Mouse (Mus musculus) inflammation-experienced regulatory T-cells, adult 6 months (primary cell): ENCODE data around the gene Msrb1. TPM values are rescaled to one million over a fixed set of nuclear protein-coding genes. Genes with fewer than 3 reads are reported as not detected.
"Not testable (repeated sequence)": the region's sequence is repeated elsewhere in the genome, so short reads cannot be mapped to it uniquely, and the experiment has no call there.

ENCODE experiments used
- ATAC-seq: one replicate; pipeline ENCODE4 v1.8.0; 2017
- polyA plus RNA-seq, 3 experiments: library from polyadenylated mRNA; unstranded; fragments of 100-300 nt; shearing (Covaris generic); gene quantifications; one replicate each; pipeline ENCODE4 v1.2.1; 2017

Gene Msrb1
- polyA plus RNA-seq, 3 experiments from 2014 or later = 27.2 to 34.4 (median 28.6) TPM

- peak; percentile 84 for ATAC-seq
These were observed 16.8 kb upstream of the Msrb1 start for GRCm38 (mm10) chr17:24719494-24720222.

- not testable (repeated sequence) for ATAC-seq
These were observed 15.8 kb upstream of the Msrb1 start for GRCm38 (mm10) chr17:24720616-24721015.

DNA sequence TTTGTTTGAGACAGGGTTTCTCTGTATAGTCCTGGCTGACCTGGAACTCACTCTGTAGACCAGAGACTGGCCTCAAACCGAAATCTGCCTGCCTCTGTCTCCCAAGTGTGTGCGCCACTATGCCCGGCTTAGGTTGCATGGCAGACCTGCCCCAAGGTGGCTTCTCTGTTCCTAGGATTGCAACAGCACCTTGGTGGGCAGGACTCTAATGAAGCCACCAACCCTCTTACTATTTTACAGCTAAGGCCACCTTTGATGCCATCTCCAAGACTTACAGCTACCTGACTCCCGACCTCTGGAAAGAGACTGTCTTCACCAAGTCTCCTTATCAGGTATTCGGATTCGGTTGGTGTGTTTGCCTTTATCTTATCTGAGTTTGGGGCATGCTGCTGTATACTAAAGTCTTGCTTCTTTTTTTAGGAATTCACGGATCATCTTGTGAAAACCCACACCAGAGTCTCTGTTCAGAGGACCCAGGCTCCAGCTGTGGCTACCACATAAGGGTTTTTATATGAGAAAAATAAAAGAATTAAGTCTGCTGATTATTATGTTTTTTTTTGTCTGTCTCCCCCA is 15.0 kb upstream of the Msrb1 start:
- ATAC-seq = not testable (repeated sequence)

GRCm38 (mm10) chr17:24722220-24722924 is 14.1 kb upstream of the Msrb1 start:
- no peak for ATAC-seq

DNA sequence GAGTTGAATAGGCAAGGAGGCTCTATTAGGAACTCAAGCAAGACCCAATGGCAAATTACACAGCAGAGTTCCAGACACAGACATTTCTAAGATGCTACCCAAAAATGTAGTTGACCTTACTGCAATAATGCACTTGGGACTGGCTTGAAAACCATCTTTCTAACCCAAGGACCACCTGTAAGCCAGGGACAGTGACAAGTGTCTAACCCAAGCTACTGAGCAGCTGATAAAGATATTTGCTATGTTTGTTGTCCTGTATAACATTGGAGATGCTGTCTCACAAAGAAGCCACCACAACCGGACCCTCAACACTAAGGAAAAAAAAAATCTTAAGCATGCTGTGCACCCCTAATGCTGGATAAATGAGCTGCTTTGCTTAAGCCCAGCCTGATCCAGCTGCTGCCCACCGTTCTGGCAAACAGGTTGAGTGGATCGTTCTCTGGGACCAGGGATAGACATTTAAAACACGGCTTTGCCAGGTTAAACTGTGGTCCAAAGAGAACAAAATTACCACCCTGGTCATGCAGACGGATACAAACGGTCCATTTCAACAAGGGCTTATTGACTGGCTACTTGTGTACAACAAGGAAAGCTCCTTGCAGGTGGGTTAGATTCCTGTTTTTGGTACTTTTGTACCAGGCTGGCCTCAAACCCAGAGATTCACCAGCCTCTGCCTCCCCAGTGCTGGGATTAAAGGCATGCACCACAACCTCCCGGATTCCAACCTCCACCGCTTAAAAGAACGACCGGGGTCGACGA is 13.1 kb upstream of the Msrb1 start:
- ATAC-seq = no peak

DNA sequence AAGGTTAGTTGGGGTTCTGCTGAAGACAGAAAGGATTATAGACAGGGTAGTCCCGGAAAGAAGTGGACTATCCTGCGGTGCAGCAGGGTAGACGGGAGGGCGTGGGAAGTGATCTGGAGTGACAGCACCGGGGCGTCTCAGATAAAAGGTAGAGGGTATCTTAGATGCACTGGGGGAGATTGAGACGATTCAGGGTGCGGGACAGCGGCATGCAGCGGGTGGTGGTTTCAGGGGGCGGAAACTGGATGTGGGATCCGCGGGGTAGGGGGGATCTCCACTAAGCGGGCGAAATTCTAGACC is 12.6 kb upstream of the Msrb1 start:
- ATAC-seq = peak; percentile 8

GRCm38 (mm10) chr17:24724184-24724583 is 12.3 kb upstream of the Msrb1 start, which contains the start of gene Ndufb10:
TSS of gene Ndufb10 (minus strand) at chr17:24724478.
- peak; percentile 44 for ATAC-seq

GRCm38 (mm10) chr17:24725637-24726390 is 10.6 kb upstream of the Msrb1 start:
- ATAC-seq = no peak

DNA sequence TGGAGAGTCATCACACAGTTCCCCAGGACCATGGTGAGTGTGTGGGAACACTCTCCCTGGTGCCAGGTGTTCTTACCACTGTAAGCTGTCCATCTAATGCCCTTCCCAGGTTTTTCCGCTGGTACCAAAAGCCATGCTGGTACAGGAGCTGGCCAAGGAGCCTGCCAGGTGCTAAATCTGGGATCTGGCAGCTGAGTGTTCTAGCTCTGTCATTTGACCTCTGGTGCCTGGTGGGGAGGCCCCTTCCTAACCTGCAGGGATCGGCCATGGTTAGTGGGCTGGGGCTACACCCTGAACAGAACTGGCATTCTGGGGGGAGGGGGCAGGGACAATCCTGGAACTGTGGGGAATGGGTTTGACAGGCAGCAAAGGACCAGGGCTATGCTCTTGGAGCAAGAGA is 8.8 kb upstream of the Msrb1 start, which contains the start of gene Rpl3l:
Gene Rpl3l (plus strand): TSS at position 203 of the 400 bp plus-strand sequence.
- ATAC-seq = no peak

DNA sequence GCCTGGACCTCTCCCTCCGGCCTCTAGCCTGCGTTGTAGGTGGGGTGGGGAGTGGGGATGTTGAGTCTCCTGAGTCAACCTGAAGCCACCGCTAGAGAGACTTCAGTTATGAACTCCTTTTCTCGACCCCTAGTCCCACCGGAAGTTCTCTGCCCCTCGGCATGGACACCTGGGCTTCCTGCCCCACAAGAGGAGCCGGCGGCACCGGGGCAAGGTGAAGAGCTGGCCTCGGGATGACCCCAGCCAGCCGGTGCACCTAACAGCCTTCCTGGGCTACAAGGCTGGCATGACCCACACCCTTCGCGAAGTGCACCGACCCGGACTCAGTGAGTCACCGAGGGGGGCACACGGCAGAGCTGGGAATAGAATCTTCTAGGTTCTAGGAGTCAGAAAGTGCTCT is 8.3 kb upstream of the Msrb1 start:
- no peak for ATAC-seq

DNA sequence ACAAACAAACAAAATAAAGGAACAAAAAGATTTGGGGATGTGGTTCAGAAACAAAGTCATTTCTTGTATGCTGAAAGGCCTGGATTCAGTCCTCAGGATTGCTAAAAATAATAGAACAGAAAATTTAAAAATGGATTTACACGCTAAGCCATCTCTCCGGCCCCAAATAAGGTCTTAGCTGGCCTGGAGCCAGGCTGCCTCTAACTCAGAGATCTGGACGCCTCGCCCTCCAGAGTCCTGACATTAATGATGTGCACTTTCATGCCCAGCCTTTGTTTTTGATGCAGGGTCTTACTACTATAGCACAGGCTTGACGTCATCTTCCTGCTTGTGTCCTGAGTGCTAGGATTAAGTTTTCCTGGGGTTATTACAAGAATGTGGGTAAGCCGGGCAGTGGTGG is 7.4 kb upstream of the Msrb1 start:
- ATAC-seq = no peak

GRCm38 (mm10) chr17:24730787-24731186 is 5.7 kb upstream of the Msrb1 start:
- no peak for ATAC-seq

- ATAC-seq = no peak
These were observed 4.1 kb upstream of the Msrb1 start for GRCm38 (mm10) chr17:24732233-24732935.

- no peak for ATAC-seq
These were observed 2.9 kb upstream of the Msrb1 start for GRCm38 (mm10) chr17:24733434-24734050.

DNA sequence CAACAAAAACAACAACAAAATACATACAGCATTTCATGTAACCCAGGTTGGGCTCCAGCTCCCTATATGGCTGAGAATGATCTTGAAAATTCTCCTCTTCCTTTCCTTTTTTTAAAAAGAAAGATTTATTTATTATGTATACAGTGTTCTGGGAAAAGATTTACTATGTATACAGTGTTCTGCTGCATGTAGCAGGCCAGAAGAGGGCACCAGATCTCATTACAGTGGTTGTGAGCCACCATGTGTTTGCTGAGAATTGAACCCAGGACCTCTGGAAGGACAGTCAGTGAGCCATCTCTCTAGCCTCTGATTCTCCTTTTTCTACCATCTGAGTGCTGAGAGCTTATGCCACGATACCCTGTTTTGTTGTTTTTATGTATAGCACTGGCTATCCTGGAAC is 1.9 kb upstream of the Msrb1 start:
- ATAC-seq = no peak

DNA sequence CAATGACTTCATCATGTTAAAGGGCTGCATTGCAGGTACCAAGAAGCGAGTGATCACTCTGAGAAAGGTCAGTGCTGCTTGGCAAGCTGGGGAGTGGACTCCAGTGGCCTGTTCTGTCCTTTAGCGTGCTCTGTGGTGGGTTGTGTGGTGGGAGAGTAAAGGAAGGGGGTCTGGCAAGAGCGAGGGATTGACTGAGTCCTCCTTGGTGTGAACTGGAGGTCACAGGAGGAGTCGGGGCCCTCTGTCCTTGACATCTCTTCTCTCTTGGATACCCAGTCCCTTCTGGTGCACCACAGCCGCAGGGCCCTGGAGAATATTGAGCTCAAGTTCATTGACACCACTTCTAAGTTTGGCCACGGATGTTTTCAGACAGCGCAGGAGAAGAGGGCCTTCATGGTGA is 996 bp upstream of the Msrb1 start:
- no peak for ATAC-seq

DNA sequence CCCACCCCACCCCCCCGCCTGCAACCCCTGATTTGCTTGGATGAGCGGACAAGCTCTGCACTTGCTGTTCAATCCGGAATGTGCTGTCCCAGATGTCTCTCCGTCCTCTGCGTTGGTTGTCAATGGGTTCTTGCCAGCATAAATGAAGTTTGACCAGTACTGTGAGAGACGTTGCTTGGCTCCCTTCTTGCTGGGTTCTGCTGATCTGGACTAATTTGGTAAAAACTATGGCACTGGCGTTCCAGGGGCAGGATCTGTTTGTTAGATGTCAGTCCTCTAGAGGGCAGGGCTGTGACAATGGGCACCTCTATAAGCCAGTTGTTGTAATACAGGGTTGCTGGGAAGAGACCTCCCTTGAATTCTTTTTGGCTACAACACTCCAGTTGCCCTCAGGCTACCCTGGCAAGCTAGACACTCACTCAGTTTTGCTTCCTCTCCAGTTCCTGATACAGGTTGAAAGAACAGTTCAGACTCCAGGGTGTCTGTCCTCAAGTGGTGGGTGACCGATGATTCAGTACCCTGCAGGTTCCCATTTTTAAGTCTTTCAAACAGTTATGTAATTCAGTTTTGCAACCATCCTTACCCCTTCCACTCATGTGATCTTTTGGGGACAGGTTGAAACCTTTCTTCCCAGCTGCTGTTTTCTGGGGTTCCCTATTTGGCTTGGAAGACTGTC is 831 bp downstream of the Msrb1 start:
- ATAC-seq = no peak

DNA sequence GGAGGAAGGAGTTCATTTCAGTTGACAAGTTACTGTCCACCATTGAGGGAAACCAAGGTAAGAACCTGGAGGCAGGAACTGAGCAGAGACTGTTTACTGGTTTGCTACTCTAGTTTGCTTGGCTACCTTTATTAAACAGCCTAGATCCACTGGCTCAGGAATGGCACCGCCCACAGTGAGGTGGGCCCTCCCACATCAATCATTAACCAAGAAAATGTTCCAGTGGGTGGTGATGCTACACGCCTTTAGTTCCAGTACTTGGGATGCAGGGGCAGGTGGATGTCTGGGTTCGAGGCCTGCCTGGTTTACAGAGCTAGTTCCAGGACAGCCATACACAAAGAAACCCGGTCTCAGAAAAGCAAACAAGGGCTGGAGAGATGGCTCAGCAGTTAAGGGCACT is 1.8 kb downstream of the Msrb1 start:
- no peak for ATAC-seq

DNA sequence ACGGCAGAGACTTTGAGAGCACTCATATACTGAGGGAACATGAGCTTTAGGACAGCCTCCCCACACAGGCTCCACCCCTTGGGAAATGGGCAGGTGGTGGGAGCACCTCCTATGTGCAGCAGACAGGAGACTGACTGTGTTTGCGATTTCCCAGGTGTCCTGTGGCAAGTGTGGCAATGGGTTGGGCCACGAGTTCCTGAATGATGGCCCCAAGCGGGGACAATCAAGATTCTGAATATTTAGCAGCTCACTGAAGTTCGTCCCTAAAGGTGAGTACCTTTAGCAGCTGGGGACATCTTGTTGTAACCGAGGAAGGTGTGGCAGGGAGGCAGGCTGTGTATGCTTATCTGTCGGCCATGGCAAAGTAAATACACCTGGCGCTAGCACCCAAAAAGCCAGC is 3.5 kb downstream of the Msrb1 start:
- no peak for ATAC-seq

- ATAC-seq = no peak
These were observed 5.9 kb downstream of the Msrb1 start for GRCm38 (mm10) chr17:24742307-24742706.

DNA sequence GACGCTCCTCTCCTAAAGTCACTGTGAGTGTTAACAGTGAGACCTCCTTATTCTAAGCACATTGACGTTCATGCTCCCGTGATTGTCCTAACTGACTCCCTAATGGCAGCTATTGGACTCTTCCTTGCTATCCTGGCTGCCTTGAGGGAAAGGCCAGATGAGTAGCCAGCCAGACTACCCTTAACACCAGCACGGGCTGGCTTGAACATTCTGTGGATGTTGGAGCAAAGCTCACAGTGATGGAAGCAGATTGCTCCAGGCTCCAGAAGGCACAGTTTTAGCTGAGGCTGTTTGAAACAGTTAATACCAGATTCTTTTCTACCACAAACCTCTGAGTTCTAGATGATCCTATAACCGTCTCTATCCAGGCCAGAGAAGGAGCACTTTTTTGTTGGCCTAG is 7.5 kb downstream of the Msrb1 start:
- no peak for ATAC-seq
